Mouse (Mus musculus) lung, embryonic 14.5 days (tissue): Measurements from ENCODE around the gene Washc1. TPM values are rescaled to one million over a fixed set of nuclear protein-coding genes. Genes with fewer than 3 reads are reported as not detected.
"Not testable (repeated sequence)": the region's sequence is repeated elsewhere in the genome, so short reads cannot be mapped to it uniquely, and the experiment has no call there.

Experiments
- ATAC-seq: fragments of 200-750 bp; cut with Nextera tagmentation; 2 replicates; pipeline ENCODE4 v1.8.0; 2017; ENCODE audit warnings: mild to moderate bottlenecking, moderate TSS enrichment, moderate library complexity; ENCODE audit not compliant: insufficient read depth
- DNase-seq: peaks from one replicate; pipeline ENCODE4 v3.0.0-alpha.2; 2015
- H3K27ac ChIP-seq: fragments of 300-500 bp; sonication (generic); 2 replicates; pipeline ENCODE4 v1.5.1; 2014; ENCODE audit warnings: low read depth, mild to moderate bottlenecking, moderate library complexity
- H3K27me3 ChIP-seq: fragments of 300-500 bp; sonication (generic); 2 replicates; pipeline ENCODE4 v1.6.1; 2014; ENCODE audit warnings: low read length, control low read depth; ENCODE audit not compliant: insufficient read depth
- H3K36me3 ChIP-seq: fragments of 300-500 bp; sonication (generic); 2 replicates; pipeline ENCODE4 v1.6.1; 2014; ENCODE audit warnings: control low read depth; ENCODE audit not compliant: insufficient read depth
- H3K4me1 ChIP-seq: fragments of 300-500 bp; sonication (generic); 2 replicates; pipeline ENCODE4 v1.6.1; 2014; ENCODE audit warnings: antibody characterized with exemption, control low read depth; ENCODE audit not compliant: insufficient read depth
- H3K4me2 ChIP-seq: fragments of 300-500 bp; sonication (generic); 2 replicates; pipeline ENCODE4 v1.6.1; 2014; ENCODE audit warnings: mild to moderate bottlenecking
- H3K4me3 ChIP-seq: fragments of 300-500 bp; sonication (generic); 2 replicates; pipeline ENCODE4 v1.5.1; 2014; ENCODE audit warnings: low read depth, low read length
- H3K9ac ChIP-seq: fragments of 300-500 bp; sonication (generic); 2 replicates; pipeline ENCODE4 v1.6.1; 2014
- H3K9me3 ChIP-seq: fragments of 300-500 bp; sonication (generic); 2 replicates; pipeline ENCODE4 v1.6.1; 2016; ENCODE audit warnings: low read depth, low read length, control low read depth
- CTCF ChIP-seq: IDR thresholded peaks from 2 replicates; pipeline ENCODE4 v1.5.1; 2016; ENCODE audit warnings: antibody characterized with exemption, low read depth
- WGBS: fragments of 180-500 bp; shearing (Covaris S2); extraction: QIAGEN DNeasy Blood & Tissue Kit; methylation state at CpG from one replicate; pipeline ENCODE4 v1.1.7; 2014; 5-methylcytosine and 5-hydroxymethylcytosine counted together
- polyA plus RNA-seq: library from polyadenylated mRNA; unstranded; fragments of >200 nt; fragmentation: Nextera tagmentation; extraction: Ambion mirVana; gene quantifications from 2 replicates; pipeline ENCODE4 v1.2.1, GENCODE M21; 2014

Washc1 gene
- polyA plus RNA-seq, 1 experiment from 2014 or later, result 31.5 TPM

DNA sequence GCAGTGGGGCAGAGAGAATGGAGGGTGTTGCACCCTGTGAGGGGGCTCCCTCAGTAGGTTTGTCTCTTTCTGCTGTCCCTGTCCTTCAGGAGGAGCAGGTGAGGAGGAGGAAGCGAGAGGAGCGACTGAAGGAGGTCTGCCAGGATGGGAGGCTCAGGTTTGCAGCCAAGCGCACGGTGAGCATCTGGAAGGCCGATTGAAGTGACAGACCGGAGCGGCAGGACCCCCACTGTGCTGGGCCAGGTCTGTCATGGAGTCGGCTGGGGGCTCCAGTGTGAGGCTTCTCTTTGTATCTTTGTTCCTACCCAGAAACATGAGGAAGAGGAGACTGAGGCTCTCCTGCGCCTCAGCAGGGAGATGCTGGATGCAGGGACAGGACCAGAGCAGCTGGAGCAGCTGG, 19.0 kb downstream of the Washc1 start:
- Histone ChIP-seq H3K9me3 (no peaks in the 10 kb centered on the region), H3K4me2 (no peak overlapping the region), H3K36me3 (peaks cover 77% of the 10 kb centered on the region), H3K27ac (no peak overlapping the region), H3K4me3 (no peak overlapping the region), H3K27me3 (no peaks in the 10 kb centered on the region), H3K9ac (no peak overlapping the region), H3K4me1 (peaks cover under 1% of the 10 kb centered on the region; the same call in 1 of the 2 replicates)
- 87% methylated on average over 9 of the region's 9 CpGs for WGBS
- no peak for ATAC-seq
- no peak for TF ChIP-seq CTCF
- no peak for DNase-seq

DNA sequence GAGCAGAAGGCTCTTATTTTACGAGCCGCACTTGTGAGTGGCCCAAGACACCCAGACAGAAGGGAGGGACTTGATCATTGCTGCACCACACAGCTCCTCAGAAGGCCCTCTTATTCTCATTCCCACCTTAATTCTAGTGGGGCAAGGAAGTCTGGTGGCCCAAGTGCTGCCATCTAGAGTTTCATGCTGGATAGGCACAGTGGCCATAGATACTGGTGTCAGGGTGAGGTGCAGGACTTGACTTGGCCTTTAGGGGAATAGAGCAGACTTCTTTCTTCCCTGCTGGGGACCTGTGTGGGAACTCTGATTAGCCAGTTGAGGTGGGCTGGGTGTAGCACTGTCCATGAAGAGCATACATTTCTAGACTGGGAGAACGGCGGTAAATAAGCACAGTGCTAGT, 19.9 kb downstream of the Washc1 start:
- H3K4me3 ChIP-seq, result no peak overlapping the region
- peak; percentile 26 for TF ChIP-seq CTCF
- no peak overlapping the region for H3K9ac ChIP-seq
- DNase-seq (peak; percentile 16), ATAC-seq (peak; percentile 21; the same call in 1 of the 2 replicates)
- H3K27me3 ChIP-seq, result no peaks in the 10 kb centered on the region
- H3K4me2 ChIP-seq, result no peak overlapping the region
- H3K9me3 ChIP-seq, result no peaks in the 10 kb centered on the region
- peaks cover 83% of the 10 kb centered on the region for H3K36me3 ChIP-seq
- no peaks in the 10 kb centered on the region for H3K4me1 ChIP-seq
- no peak overlapping the region for H3K27ac ChIP-seq
- WGBS, result 98% methylated on average over 4 of the region's 4 CpGs

DNA sequence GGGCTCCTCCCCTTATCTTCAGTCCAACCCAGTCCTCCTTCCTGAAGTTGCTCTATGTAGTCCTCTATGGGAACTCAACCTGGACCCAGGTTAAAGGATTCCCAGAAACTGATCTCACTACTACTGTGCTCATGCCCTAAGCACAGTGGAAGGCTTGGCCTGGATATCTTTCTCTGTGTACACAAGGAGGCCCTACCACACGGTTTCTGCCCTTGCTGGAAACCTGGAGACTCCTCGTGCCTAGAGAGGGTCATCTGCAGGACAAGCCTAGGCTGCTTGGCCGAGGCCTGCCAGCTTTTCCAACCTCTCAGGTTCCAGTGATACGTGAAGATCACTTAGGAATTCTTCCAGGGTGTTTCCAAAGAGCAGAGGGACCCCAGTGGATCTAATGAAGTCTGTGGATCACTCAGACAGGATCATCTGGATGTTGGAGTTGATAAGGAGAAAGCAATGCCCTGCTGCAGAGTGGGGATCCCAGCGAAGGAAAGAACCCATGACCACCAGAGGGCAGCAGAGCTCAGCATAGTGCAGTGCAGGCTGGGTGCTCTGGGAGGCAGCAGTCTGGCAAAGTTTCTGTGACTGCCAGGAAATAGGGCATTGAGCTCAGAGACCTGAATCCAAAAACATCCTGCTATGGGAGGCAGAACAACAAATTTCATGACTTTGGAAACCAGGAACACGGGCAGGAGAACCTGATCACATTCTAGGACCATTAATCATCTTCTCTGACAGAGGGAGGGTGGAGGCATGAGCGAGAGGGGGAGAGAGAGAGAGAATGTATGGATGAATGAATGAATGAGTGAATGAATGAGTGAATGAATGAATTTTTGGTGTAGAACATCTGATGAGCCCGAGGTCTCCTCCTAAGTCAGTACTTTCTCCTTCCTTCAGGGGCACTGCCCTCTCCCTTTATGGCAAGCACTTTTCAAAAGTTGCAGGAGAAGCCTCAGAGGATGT, 41.6 kb downstream of the Washc1 start:
- not testable (repeated sequence) for H3K4me2 ChIP-seq, H3K27ac ChIP-seq, H3K27me3 ChIP-seq, H3K9me3 ChIP-seq, H3K4me3 ChIP-seq, DNase-seq, H3K9ac ChIP-seq, H3K4me1 ChIP-seq
- TF ChIP-seq CTCF, result peak; percentile 28; the same call in 1 of the 2 replicates
- H3K36me3 ChIP-seq, result peaks cover 42% of the 10 kb centered on the region
- 75% methylated on average over 5 of the region's 8 CpGs for WGBS
- peak; percentile 87; the same call in 1 of the 2 replicates for ATAC-seq

DNA sequence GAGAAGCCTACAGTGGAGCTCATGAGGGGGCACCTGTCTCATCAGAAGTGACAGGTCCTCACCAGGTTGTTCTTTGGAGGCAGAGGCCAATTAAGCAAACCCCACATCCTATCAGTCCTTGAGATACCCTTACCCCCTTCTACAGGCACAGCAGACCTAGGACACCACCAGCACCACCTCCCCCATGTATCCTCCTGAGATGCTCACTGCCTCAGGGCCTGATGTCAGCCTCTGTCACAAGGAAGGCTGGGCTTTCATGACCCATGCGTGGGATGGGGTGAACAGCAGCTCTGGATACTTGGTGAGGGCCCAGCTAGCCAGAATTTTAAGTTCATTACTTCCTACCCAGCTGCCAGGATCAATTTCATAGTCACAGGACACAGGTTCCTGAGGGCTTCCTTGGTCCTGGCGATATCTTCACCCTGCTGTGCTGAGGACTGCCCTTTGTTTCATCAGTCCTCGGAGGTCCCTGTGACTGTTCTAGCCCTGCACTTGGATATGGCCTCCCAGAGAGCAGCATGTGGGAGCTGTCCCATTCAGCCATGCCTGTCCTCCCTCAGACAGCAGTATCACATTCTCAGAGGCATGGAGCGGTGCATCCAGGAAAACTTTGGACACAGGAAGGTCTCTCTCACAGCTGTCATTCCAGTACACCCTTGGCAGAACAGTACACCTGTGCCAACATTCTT, 42.5 kb downstream of the Washc1 start:
- not testable (repeated sequence) for H3K27me3 ChIP-seq, ATAC-seq, H3K4me3 ChIP-seq, H3K4me1 ChIP-seq, H3K9ac ChIP-seq, H3K4me2 ChIP-seq, H3K9me3 ChIP-seq, DNase-seq, H3K27ac ChIP-seq
- 85% methylated on average over 4 of the region's 4 CpGs for WGBS
- peaks cover 33% of the 10 kb centered on the region for H3K36me3 ChIP-seq

DNA sequence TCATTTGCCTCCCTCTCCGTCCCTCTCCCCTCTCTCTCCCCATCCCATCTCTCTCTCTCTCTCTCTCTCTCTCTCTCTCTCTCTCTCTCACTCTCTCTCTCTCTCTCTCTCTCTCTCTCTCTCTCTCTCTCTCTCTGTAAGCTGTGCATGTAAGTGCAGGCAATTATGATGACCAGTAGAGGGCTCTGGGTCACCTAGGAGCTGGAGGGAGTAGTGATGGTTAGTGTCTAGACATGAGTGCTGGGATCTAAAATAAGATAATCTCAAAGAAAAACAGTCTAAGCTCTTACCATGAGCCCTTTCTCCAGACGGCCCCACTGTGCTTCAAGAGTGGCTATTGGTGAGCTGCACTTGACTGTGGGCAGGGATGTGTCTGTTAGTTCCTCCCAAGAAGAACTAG, 43.5 kb downstream of the Washc1 start:
- ATAC-seq (no peak), DNase-seq (no peak)
- H3K36me3 ChIP-seq, result peaks cover 23% of the 10 kb centered on the region
- H3K27ac ChIP-seq, result no peak overlapping the region
- no peak overlapping the region for H3K4me2 ChIP-seq
- H3K4me3 ChIP-seq, result no peak overlapping the region
- H3K4me1 ChIP-seq, result no peaks in the 10 kb centered on the region
- no peaks in the 10 kb centered on the region for H3K9me3 ChIP-seq
- TF ChIP-seq CTCF, result 0 out of 2 replicates have a peak, but pooled peaks have one; percentile 17
- no peaks in the 10 kb centered on the region for H3K27me3 ChIP-seq
- WGBS, result 59% methylated on average over 2 of the region's 2 CpGs
- H3K9ac ChIP-seq, result no peak overlapping the region

DNA sequence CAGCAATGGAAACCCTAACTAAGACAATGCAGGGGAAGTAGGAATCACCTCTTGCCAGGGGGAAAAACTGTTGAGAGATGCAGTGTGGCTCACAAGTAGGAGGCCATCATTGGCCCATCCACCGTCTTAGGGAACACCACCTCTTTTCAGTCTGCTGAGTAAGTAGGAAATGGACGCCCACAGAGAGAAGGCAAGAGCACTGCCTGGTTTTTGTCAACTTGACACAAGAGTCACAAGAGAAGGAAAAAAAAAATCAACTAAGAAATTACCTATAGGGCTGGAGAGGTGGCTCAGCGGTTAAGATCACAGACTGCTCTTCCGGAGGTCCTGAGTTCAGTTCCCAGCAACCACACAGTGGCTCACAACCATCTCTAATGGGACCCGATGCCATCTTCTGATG, 46.9 kb downstream of the Washc1 start:
- no peak for TF ChIP-seq CTCF
- Histone ChIP-seq H3K4me3 (no peak overlapping the region), H3K36me3 (no peaks in the 10 kb centered on the region), H3K27me3 (no peaks in the 10 kb centered on the region), H3K9me3 (no peaks in the 10 kb centered on the region; the same call in 1 of the 2 replicates), H3K9ac (no peak overlapping the region), H3K27ac (no peak overlapping the region), H3K4me1 (no peaks in the 10 kb centered on the region), H3K4me2 (no peak overlapping the region)
- ATAC-seq (no peak), DNase-seq (no peak)
- 89% methylated on average over 5 of the region's 5 CpGs for WGBS

DNA sequence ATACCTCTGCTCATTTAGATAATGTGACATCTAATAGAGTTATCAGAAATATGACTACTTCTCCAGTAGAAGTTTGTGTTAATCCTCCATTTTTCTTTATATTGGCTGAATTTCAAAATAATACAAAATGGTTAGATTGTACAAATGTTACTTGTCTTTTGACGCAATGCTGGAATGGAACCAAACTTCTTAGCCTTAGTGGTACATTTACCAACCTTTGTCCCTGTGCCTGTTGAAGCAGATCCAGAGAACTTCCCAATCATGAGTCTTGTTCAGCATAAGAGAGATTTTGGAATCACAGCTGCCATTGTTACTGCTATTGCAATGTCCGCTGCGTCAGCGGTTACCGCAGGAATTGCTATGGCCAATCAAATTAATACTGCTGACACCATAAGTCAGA, 55.8 kb downstream of the Washc1 start:
- H3K9ac ChIP-seq, H3K9me3 ChIP-seq, DNase-seq, H3K27ac ChIP-seq, H3K36me3 ChIP-seq, H3K4me3 ChIP-seq, H3K4me2 ChIP-seq, H3K4me1 ChIP-seq, ATAC-seq, H3K27me3 ChIP-seq: not testable (repeated sequence)
- 95% methylated on average over 5 of the region's 5 CpGs for WGBS

Other genes with a start within 250 kb of the Washc1 start
- 61.4 and 65.8 TPM in 2 replicates for gene Ralbp1, start 225.7 kb upstream of the Washc1 start, polyA plus RNA-seq
- gene Twsg1, start 160.3 kb upstream of the Washc1 start, polyA plus RNA-seq, result 142 and 143 TPM in 2 replicates
- 17.9 and 19.6 TPM in 2 replicates for gene Ankrd12, start 34.5 kb upstream of the Washc1 start, polyA plus RNA-seq
- 322 and 337 TPM in 2 replicates for gene Ndufv2, start 10.0 kb upstream of the Washc1 start, polyA plus RNA-seq
- gene Ddx11, start 12.0 kb downstream of the Washc1 start, polyA plus RNA-seq, result 25.7 and 29.6 TPM in 2 replicates